Mouse (Mus musculus) 3T3-L1 (cell line): ENCODE measurements around the gene Cnn2.
"Not testable (repeated sequence)": the region's sequence is repeated elsewhere in the genome, so short reads cannot be mapped to it uniquely, and the experiment has no call there.

ENCODE experiments used
- DNase-seq: peaks from one replicate; pipeline ENCODE4 v3.0.0-alpha.2; 2015; ENCODE audit warnings: low read depth, low spot score

The Cnn2 gene

DNA sequence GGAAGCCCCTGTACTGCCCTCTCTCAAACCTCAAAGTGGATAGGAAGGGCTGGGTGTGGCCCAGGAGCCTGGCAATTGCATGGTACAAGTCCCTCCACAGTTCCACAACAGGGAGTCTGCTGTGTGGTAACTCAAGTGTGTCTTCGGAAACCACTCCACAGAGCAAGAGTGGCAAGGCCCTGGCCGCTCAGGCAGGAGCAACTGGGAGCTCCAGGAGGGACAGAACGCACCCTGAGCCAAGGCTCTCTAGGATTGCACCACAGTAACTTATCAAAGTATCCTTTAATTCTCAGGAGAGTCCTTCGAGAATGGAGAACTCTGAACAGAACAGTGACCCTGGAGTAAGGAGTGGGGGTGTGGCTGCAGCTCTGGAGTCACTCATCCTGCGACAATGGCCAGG lies 47.3 kb downstream of the Cnn2 start:
- DNase-seq, result no peak

DNA sequence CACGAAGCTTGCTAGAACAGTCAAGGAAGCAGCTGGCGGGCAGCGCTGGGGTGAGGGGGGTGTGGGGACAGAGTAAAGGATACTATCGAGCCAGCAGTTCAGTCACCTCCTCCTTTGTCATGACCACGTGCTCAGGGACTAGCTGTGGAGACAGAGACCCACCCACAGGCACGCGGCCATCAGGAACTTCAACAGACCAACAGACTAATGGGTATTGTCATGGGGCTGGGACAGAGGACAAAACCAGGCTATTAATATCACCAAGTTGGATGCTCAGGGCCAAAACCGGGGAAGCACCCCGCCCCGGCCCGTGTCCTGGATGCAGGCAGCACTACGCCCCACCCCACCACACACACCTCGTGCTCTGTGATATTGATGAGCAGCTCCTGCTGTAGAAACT lies 48.4 kb downstream of the Cnn2 start:
- no peak for DNase-seq

DNA sequence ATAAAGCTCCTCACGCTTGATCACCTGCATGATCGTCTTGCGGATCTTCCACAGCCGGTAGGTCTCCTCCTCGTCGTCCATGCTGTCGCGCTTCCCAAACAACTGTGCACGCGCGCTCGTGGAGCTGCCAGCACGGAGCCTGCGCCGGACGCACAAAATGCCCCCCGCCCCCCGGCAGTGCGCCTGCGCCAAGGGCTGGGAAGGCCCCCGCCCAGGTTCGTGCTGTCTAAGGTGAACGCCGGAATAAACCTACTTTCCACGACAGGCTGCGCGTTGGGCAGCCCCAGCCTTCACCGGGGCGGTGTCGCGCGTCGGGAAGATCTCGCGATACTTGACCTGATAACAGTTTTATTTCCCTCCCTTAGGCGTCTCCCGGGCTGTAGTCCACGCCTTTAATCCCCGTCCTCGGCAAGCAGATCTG lies 51.2 kb downstream of the Cnn2 start, which contains the start of gene Polr2e:
Polr2e (minus strand) TSS at position 237 of the 421 bp plus-strand sequence.
- DNase-seq, result peak; percentile 97

DNA sequence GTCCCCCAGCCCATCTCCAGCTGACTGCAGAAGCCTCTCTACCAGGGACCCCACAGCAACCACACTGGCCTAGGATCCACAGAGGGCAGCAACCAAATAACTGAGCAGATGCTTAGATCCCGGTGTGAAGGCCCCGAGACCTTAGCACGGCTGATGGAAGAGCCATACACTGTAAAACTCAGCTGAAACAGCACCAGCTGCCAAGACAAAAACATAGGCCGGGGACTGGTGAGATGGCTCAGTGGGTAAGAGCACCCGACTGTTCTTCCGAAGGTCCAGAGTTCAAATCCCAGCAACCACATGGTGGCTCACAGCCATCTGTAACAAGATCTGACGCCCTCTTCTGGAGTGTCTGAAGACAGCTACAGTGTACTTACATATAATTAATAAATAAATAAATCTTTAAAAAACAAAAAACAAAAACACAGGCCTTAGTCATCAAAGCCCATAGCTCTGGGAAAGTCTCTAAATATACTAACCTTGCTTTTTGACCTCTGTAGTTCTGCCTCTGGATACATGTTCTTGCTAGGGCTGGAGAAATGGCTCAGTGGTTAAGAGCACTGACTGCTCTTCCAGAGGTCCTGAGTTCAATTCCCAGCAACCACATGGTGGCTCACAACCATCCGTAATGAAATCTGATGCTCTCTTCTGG lies 53.2 kb downstream of the Cnn2 start:
- not testable (repeated sequence) for DNase-seq

DNA sequence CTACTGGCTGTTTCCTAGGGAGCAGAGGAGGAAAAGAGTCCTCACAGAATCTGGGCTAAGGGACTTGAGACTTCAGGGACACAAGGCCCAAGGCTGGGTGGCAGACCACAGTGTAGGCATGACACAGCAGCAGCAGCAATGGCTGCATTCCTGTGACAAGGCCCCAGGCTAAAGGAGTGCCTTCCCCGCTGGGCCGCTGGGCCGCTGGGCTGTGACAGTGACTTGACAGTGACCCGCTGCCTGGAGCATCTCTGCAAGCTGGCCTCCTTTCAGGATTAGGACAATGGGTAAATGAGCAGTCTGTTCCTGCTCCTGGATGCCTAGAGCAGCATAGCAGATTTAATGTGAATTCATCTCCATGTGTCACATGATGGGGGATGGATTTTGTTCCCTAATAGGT lies 55.7 kb downstream of the Cnn2 start:
- no peak for DNase-seq

DNA sequence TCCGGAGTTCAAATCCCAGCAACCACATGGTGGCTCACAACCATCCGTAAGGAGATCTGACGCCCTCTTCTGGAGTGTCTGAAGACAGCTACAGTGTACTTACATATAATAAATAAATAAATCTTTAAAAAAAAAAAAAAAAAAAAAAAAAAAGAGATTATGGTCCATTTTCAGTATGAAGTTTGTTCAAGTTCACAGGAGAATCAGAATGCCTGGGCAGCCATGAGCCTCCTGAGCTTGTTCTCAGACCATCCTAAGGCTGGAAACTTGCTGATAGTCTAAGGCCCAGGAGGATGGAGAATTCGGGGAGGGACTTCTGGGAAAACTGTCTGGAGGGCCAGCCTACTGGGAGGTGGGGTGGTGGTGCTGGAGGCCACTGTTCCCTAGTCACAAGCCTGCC lies 57.0 kb downstream of the Cnn2 start:
- not testable (repeated sequence) for DNase-seq
